Mouse (Mus musculus) spleen, postnatal 36 days (tissue): Measurements from ENCODE around the gene Palm2.

Experiments
- DNase-seq, 2 experiments: peaks; one replicate each; pipeline ENCODE4 v3.0.0; 2022; ENCODE audit warnings: low spot score in 2 of 2, mixed read lengths in 1 of 2

The Palm2 gene

GRCm38 (mm10) chr4:57666101-57666500 lies 232.1 kb downstream of the Palm2 start:
- DNase-seq: no peak

- DNase-seq: no peak
These were observed 236.9 kb downstream of the Palm2 start for GRCm38 (mm10) chr4:57670813-57671469.

GRCm38 (mm10) chr4:57672541-57672940 lies 238.5 kb downstream of the Palm2 start:
- DNase-seq: no peak

GRCm38 (mm10) chr4:57672996-57673906 lies 239.2 kb downstream of the Palm2 start:
- DNase-seq: peak; percentile 78 to 83

GRCm38 (mm10) chr4:57674351-57674750 lies 240.3 kb downstream of the Palm2 start:
- no peak for DNase-seq

GRCm38 (mm10) chr4:57675387-57675786 lies 241.3 kb downstream of the Palm2 start:
- peak; percentile 55 for DNase-seq

GRCm38 (mm10) chr4:57677916-57678315 lies 243.9 kb downstream of the Palm2 start:
- DNase-seq: no peak

GRCm38 (mm10) chr4:57678991-57679457 lies 245.0 kb downstream of the Palm2 start:
- DNase-seq: no peak

GRCm38 (mm10) chr4:57680186-57680585 lies 246.1 kb downstream of the Palm2 start:
- DNase-seq: no peak

GRCm38 (mm10) chr4:57681511-57681910 lies 247.5 kb downstream of the Palm2 start:
- DNase-seq: peak; percentile 87 to 88

- no peak for DNase-seq
These were observed 248.3 kb downstream of the Palm2 start for GRCm38 (mm10) chr4:57682341-57682740.

GRCm38 (mm10) chr4:57682944-57683343 lies 248.9 kb downstream of the Palm2 start:
- no peak for DNase-seq

- no peak for DNase-seq
These were observed 250.7 kb downstream of the Palm2 start for GRCm38 (mm10) chr4:57684676-57685215.

GRCm38 (mm10) chr4:57686736-57687135 lies 252.7 kb downstream of the Palm2 start:
- DNase-seq: no peak

- DNase-seq: no peak
These were observed 253.5 kb downstream of the Palm2 start for GRCm38 (mm10) chr4:57687583-57687982.

- DNase-seq: no peak
These were observed 254.1 kb downstream of the Palm2 start for GRCm38 (mm10) chr4:57688131-57688530.

- no peak for DNase-seq
These were observed 256.0 kb downstream of the Palm2 start for GRCm38 (mm10) chr4:57690001-57690400.

- DNase-seq: no peak
These were observed 256.8 kb downstream of the Palm2 start for GRCm38 (mm10) chr4:57690805-57691204.

GRCm38 (mm10) chr4:57694356-57695136 lies 260.5 kb downstream of the Palm2 start:
- DNase-seq: no peak

GRCm38 (mm10) chr4:57696955-57697354 lies 262.9 kb downstream of the Palm2 start:
- no peak for DNase-seq

- DNase-seq: no peak
These were observed 264.0 kb downstream of the Palm2 start for GRCm38 (mm10) chr4:57697918-57698611.
